Mouse (Mus musculus): ENCODE data around the gene Tmcc2.
A peak's percentile ranks its signal among the peaks of the same experiment; 100 is the strongest.

Gene Tmcc2

DNA sequence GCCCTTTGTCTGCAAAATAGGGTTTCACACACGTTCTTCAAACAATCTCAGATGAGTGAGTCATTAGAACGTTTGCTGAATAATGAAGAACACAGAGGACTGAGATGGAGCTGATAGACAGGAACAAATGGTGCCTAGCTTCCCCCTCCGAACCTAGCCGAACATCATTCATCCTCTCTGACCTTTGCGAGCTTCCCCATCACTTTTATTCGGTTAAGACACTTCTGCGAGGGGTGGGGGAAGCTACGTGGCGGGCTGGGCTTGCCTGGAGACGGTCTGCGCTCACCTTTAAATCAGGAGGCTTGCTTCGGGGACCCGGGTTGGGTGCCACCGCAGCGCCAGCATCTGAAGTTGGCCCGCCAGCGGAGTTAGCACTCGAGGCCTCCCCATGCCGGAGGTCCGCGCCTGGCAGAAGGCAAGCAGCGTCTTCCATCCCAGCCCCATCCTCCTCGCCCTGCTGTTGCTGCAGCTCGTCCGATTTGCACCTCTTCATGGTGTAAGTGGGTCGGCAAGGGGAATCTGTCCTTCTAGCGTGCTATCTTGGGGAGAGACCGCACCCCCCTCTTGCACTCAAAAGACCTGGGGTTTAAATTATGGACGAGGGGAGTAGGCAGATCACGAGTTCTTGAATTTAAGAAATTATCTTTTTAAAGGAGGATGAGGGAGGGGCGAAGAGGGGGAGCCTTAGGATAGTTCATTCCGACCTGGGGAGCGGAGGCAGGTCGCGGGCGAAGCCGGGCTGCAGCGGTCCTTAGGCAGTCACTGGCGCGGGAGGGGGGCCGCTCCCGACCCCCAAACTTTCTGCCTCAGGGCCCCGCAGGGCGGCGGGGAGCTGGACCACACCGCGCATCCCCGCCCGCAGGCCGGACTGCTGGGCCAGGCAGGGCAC is at the start of gene Tmcc2:
Tmcc2 (minus strand) TSS at position 591 of the 889 bp plus-strand sequence.
- peak; percentile 75 to 76 for DNase-seq

DNA sequence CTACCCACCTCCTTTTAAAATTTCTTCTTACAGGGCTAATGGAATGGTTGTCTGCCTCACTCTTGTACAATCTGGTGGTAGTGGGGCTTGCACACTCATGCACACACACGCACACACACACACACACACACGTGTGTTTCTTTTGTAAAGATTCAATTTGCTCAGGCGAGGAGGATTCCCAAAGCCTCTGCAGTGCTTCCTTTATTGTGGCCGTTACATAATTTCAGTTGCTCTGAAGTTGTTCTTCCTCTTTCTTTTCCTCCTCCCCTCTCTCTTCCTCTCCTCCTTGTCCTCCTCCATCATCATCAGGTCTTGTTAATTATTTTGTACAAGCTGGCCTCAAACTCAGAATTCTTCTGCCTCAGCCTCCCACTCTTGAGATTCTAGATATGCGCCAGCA is 46.3 kb upstream of the Tmcc2 start:
- no peak for DNase-seq

DNA sequence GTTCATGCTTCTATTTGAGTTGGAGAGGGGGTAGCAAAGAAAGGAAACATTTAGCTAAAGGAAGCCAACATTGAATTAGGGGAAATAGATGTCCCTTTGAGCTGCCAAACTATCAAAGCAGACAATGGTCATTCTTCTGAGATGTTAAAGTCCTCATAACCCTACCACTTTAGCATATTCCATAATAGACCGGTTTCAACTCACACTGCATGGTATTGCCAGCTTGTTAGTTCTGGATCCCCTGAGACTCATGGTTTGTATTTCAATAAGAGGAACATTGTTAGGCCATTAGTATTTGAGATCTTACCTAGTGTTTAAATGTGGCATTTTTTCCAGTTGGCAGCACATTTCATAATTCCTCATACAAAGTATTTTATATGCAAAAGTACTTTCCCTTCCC is 45.9 kb upstream of the Tmcc2 start:
- no peak for DNase-seq

DNA sequence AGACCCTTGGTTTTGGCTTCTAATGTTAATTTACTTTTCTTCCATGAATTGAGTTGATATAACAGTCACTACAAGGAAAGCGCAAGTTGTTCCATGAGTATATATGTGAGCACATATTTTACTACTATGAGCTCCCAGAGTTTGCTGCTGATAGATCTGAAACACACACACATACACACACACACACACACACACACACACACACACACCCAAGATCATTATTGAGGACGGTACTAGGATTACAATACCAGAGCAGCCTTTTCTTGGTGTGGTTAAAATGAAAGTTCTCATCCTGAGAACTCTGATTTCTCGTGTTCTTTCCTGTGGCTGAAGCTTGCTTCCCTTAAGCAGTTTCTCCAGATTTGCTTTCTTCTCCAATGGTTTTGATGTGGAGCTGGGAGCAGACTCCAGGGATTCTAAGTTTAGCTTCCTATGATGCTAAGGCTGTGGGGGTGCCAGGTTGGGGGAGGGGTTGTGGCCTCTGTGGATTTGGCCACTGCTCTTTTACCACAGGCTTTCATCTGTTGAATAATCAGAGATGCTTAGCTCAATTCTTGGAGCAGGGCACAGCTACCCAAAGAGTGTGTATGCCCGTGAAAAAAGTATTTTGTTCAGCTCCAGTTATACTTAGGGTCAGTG is 45.4 kb upstream of the Tmcc2 start:
- DNase-seq = peak in 1 of 2 experiments; percentile 22

DNA sequence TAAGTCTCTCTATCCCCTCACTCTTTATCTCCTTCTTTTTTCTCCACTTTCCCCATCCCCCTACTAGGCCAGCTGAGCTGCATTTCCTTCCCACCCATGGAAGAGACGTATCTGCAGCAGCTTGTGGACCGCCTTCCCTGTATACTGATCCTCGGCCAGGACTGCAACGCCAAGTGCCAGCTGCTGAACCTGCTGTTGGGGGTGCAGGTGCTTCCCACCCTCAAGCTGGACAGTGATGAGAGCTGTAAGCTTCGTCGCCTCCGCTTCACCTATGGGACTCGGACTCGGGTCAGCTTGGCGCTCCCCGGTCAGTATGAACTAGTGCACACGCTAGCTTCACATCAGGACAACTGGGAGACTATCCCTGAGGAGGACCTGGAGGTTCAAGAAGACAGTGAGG is 43.0 kb upstream of the Tmcc2 start:
- DNase-seq = no peak

DNA sequence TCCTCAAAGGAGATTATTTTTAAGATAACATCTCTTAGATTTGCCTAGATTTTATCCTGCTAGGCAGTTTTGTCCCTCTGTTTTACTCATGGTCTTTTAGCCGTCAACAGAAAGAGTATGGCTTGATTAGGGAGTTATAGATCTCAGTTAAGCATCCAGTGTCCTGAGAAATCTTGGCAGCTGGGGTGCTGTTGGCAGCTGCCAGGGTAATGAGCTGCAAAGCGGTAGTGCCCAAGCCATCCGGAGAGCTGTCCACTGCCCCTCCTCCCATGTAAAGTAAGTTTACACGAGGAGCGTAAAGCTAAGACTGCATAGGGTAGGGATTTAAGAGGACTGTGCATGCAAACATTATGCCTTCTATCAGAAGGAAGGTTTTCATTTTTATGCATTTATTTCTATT is 42.3 kb upstream of the Tmcc2 start:
- DNase-seq = no peak

DNA sequence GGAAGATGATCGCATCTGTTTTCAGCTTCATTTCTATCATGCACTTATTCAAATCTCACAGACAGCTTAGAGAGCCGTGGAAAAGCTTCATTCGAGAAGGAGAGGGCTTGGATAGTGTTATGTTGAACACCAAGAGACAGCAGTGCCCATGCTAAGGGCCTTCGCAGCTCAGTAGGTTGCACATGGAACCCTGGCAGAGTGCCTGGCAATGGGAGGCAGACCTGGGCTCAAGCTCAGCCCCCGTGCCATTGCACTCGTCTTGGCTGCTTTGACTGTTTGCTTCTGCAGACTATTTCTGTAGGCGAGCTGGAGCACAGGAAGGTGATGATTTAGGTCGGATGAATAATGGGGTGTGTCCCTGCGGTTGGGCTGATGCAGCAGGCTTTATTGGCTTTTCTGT is 40.6 kb upstream of the Tmcc2 start:
- DNase-seq = peak; percentile 62 to 80

DNA sequence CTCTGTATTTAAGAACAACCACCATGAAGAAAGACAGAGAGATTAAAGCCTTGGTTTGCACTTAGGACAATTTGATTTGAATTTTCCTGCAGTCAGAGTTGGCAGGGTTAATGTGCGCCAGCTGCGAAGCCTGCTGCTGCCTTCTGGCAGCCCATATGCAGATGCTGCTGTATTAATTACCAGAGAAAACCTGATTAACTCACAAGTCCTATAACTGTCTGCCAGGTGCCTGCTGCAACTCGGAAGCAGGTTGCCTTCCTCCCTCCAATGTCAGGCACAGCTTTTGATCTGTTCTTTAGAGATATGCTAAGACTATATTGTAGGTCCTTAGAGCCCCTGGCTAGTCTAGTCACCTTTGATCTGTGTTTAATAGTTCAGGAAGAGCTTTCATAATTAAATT is 39.7 kb upstream of the Tmcc2 start:
- DNase-seq = peak; percentile 25 to 34

DNA sequence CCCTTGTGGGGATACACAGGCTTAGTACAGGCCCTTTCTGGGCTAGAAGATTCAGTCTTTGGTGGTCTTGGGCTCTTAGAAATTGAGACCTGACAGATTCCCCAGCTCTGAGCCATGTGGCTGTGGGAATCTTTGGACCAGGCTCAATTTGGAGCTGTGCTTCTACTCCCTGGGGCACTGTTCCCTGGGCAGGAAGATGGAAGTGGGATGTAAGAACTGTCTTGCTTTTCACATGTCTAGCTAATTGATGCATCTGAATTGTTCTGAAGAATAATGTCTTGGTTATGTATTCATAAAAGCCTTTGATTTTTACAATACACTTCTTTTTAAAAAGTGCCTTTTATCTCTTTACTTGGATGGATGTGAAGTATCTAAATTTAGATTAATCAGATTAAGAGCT is 34.5 kb upstream of the Tmcc2 start:
- no peak for DNase-seq

DNA sequence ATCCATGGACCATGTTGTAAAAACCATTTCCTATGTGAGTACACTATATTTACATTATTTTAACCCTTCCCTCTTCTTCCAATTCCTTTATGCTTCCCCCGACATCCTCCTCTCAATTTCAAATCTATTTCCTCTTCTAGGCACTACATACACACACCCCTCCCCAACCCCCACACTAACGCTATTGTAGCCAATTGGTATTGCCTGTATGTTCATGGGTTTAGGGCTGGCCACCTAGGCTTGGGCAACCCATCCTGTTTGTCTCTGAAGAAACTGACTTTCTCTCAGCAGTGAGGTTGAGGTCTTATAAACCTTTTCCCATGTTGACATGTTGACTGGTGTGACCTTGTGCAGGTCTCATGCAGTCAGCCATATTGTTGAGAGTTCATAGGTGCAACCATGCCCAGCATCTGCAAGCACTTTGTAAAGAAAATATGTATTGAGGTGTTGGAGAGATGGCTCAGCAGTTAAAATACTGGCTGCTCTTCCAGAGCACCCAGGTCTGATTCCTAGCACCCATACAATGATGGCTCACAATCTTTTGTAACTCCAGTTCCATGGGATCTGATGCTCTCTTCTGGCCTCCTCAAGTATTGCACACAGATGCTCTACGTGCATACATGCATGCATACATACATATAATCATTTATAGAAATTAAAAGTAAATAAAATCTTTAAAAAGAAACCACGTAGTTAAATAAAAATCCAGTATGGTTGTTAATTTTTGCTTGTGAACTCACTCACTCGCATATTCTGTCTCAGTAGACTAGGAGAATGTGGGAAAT is 32.0 kb upstream of the Tmcc2 start:
- no peak for DNase-seq

DNA sequence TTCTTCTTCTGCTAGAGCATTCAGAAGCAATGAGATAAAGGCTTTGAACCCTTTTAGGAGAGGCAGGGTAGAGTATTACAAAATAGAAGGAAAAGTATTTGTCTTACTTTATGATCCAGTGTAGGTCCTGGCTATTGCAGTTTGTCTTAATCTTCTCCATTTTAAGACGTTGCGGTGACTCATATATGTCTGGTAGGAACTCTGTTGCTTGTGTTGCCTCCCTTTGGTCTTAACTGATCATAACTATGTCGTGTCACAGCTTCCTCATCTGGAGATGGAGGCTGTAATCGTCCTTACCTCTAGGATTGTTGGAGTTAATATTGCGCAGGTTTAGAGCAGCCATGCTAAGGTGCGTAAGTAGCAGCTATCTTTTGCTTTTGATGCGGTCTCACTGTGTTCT is 29.6 kb upstream of the Tmcc2 start:
- DNase-seq = no peak

DNA sequence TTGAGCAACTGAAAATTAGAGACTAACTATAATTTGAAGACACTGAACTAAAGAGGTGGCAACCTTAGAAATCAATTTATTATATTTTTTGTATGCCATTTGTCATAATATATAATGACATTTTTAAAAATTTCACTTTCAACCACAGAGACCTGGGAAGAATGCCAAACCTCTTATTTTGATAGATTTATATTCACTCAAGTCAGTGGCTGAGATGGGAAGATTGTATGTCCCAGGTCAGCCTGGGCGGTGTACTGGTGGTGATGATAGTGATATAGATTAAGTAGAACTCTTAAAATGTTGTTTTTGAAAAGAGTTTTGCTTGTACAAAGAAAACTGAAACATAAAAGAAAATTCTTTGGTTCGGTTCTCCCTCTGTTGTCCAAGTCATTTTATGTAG is 29.1 kb upstream of the Tmcc2 start:
- no peak for DNase-seq

DNA sequence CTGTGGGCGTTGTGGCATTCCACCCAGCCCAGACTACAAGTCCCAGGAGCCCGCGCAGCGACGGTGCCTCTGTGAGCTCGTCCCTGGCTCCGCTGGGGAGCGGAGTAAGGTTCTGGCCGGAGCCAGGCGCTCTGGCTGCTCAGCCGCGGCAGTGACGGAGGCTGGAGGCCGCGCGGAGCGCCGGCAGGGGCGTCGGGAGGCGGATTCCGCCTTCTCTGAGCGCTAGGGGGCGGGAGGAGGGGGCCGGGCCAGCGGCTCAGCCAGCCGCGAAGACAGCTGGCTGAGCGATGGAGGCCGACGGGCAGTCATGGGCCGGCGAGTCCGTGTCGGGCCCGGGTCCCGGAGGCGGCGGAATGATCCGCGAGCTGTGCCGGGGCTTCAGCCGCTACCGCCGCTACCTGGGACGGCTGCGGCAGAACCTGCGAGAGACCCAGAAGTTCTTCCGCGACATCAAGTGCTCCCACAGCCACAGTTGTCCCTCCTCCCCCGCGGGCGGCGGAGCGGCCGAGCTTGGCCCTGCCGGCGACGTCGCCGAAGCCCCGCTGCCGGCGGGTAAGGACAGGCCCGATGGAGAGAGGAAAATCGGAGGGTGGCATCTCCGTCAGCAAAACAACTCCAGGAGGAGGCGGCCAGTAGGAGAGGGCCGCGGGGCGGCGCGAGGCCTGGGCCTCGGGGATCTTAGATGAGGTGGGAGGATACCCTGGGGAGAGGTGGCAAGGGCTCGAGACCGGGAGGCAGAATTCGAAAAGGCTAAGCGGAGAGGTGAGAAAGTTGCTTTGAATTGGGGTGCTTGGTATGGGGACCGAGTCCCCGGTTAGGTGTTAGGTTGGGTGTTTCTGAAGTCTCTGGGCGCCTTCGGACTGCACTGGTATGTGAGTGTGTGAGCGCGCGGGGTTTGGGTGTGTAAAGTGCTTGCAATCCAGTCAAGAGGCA is 26.5 kb upstream of the Tmcc2 start, which contains the start of gene Dstyk:
Dstyk (plus strand) TSS at position 237 of the 933 bp plus-strand sequence.
- DNase-seq = peak; percentile 92 to 94

DNA sequence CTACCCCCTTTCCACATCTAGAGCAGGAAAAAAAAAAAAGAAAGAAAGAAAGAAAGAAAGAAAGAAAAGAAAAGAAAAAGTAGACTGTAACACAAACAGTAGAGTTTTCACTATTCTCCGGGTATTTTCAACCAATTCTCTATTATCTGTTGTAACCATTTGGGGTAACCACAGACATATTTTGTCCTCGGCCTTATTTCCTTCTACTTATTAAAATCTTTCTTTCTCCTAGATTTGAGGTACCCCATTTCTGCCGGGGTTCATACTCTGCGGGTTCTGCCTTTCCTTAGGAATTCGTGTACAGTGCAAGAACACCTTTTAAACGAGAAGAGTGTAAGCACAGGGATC is 25.8 kb upstream of the Tmcc2 start:
- no peak for DNase-seq

DNA sequence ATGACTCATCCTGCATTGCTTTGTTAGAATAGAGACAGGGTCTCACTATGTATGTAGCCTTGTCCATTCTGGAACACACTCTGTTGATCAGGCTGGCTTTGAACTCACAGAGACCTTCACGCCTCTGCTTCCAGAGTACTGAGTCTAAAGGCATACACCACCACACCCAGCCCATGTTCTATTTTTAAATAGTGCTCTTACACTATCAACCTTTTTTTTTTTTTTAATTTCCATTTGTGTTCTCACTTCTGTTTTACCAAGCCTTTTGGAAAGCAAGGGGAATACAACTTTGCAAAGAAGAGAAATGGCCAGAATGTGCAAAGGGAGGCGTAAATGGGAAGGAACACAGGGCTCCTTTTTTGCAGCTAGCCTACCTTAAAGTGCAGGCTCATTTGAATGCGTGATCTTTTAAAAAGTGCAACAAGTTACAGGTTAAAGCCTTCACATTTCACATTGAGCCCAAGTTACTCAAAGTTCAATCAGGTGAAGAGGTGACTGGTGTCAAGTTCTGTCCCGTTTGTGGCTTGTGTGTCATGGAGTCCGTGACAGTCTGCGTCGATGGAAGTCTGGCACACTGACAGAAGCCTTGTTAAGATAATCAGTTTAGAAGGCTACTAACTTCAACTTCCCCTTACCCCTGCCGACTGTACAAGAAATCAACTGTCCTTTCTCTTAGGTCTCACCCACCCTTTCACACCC is 25.3 kb upstream of the Tmcc2 start:
- DNase-seq = peak in 1 of 2 experiments; percentile 20

DNA sequence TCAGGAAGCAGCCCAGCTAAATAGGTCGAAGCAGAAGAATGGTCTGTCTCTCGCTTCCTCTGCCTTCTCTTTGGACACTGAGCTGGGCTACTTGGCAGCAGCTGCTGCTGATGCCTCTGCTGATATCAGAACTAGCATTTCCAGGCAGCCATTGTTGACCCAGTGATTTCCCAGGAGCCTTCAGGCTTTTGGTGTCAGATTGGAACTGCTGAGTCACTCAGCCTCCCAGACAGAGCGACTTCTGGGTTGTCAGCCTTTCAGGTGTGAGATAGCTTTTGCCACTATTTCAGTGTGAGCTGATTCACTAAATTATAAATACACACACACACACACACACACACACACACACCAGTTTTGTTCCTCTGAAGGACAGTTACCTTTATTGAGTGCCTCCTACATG is 19.6 kb upstream of the Tmcc2 start:
- no peak for DNase-seq

DNA sequence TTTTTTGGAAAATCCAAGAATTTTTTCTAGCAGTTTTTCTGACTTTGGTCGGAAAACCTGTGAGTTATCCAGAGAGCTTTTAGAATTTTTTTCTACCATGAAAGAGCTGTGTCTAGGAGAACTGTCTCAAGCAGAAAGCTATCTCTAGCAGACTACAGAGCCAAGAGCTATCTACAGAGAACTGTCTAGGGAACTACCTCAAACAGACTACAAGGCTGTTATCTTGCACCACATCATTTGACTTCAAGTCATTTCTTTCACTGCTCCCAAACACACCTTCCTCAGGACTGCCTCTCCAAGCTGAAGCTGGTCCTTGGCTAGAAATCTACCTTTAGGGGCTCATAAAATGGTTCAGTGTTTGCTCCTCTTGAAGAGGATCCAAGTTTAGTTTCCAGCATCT is 10.8 kb upstream of the Tmcc2 start:
- no peak for DNase-seq

DNA sequence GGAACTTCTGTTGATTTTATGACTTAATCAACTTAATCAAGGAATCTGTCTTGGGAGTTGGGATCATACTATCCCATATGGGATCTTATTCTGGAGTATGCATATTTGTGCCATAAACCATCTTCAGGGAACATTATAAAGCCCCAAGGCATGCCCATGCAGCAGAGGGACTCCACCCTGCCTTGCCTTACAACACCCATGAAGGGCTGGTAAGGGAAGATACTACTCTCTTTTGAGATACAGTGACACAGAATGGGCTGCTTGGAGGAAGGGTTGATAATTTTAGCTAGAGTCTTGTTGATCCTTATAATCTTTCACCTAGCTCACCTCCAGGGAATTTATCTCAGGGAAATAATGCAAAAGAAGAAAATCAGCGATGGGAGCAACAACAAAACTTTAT is 9.5 kb upstream of the Tmcc2 start:
- DNase-seq = no peak

DNA sequence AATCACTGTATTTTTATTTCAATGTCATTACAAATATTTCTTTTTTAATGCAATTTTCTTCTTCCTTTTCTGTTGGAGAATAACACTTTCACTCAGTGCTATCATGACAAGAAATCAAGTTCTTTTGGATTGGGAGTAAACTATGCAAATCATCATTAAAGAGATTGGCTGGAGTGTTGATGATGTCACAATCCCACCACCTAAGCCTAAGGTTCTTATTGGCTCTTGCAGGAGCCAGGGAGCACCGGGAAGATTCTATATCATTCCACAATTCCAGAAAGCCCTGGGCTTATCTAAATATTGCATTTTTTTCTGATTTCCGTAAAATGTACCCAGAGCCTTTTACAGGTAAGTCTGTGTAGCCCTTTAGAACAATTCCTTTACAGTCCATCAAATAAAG is 5.6 kb upstream of the Tmcc2 start:
- DNase-seq = no peak

DNA sequence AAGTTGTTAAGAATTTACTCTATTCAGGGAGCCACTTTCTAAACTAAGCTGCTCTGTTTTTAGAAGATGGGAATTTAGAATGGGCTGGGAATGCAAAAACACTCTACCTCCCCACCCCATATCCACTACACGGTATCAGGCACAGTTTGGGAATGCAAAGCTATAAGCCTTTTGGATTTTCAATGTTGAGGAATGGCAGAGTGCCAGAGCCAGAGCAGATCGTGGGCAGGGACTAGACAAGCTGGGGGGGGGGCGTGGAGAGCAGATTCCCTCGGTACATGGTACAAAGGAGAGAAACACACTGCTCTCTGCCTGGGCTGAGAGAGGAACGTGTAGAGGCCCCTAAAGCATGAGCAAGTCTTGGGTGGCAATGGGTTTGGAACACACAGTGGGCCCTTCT is 1.8 kb upstream of the Tmcc2 start:
- no peak for DNase-seq

DNA sequence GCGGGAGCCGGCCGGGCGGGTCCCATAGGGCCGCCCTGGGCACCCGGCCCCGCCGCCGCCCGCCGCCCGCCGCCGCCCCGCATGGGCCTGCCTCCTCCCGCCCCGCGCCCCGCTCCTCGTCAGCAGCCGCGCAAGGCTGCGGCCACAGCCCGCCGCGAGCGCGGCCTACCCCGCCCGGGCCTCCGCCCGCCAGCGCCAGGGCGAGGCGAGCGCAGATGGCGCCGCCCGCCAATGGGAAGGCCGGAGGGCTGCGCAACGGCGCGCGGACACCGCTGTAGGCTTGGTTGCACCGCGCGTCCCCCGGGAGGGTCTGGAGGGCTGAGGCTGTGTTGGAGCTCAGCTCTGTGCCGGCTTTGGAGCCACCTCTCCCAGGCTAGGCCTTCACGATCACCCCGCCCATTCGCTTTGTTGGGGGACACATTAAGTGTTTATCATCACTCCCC is 520 bp upstream of the Tmcc2 start:
- DNase-seq = peak; percentile 92 to 93
